Mouse (Mus musculus): ENCODE results near the gene Lctl.

Lctl gene

GRCm38 (mm10) chr9:64116876-64117275 is at the start of gene Lctl:
Gene Lctl, plus strand, starts transcription at chr9:64117147.
- CTCF ChIA-PET = no interaction called here

- CTCF ChIA-PET = interaction anchor here (0.6 kb wide), 1 partner anchor 155 kb away, joined by 3 read pairs; no protein-coding TSS in a partner anchor
These were observed 49.2 kb upstream of the Lctl start for GRCm38 (mm10) chr9:64067787-64068186.

GRCm38 (mm10) chr9:64068571-64068970 is 48.4 kb upstream of the Lctl start:
- CTCF ChIA-PET = interaction anchor here (0.5 kb wide), 1 partner anchor 622 kb away, joined by 3 read pairs; no protein-coding TSS in a partner anchor

GRCm38 (mm10) chr9:64069131-64069530 is 47.8 kb upstream of the Lctl start:
- CTCF ChIA-PET = interaction anchor here (0.5 kb wide), 2 partner anchors 623 to 842 kb away, joined by 3 to 8 read pairs; no protein-coding TSS in a partner anchor

GRCm38 (mm10) chr9:64070674-64071073 is 46.3 kb upstream of the Lctl start:
- CTCF ChIA-PET = interaction anchor here (0.7 kb wide), 2 partner anchors 47 to 451 kb away, joined by 9 read pairs; no protein-coding TSS in a partner anchor

GRCm38 (mm10) chr9:64074831-64075230 is 42.1 kb upstream of the Lctl start:
- CTCF ChIA-PET = no interaction called here

- CTCF ChIA-PET = no interaction called here
These were observed 40.5 kb upstream of the Lctl start for GRCm38 (mm10) chr9:64076412-64076811.

- CTCF ChIA-PET = no interaction called here
These were observed 38.6 kb upstream of the Lctl start for GRCm38 (mm10) chr9:64078386-64078792.

GRCm38 (mm10) chr9:64079922-64080321 is 37.0 kb upstream of the Lctl start:
- CTCF ChIA-PET = no interaction called here

- CTCF ChIA-PET = interaction anchor here (0.6 kb wide), 1 partner anchor 197 kb away, joined by 4 read pairs; no protein-coding TSS in a partner anchor
These were observed 32.7 kb upstream of the Lctl start for GRCm38 (mm10) chr9:64084231-64084630.

GRCm38 (mm10) chr9:64084661-64085399 is 32.1 kb upstream of the Lctl start:
- CTCF ChIA-PET = no interaction called here

- CTCF ChIA-PET = interaction anchor here (0.6 kb wide), 1 partner anchor 157 kb away, joined by 4 read pairs; no protein-coding TSS in a partner anchor
These were observed 31.0 kb upstream of the Lctl start for GRCm38 (mm10) chr9:64085976-64086375.

GRCm38 (mm10) chr9:64086543-64086942 is 30.4 kb upstream of the Lctl start:
- CTCF ChIA-PET = interaction anchor here (0.6 kb wide), 1 partner anchor 158 kb away, joined by 4 read pairs; no protein-coding TSS in a partner anchor

- CTCF ChIA-PET = interaction anchor here (0.8 to 1.1 kb wide), 3 partner anchors 65 to 132 kb away, joined by 3 to 4 read pairs (median 3); no protein-coding TSS in a partner anchor
These were observed 29.3 kb upstream of the Lctl start for GRCm38 (mm10) chr9:64087461-64088235.

GRCm38 (mm10) chr9:64088346-64088745 is 28.6 kb upstream of the Lctl start:
- CTCF ChIA-PET = no interaction called here

- CTCF ChIA-PET = no interaction called here
These were observed 27.9 kb upstream of the Lctl start for GRCm38 (mm10) chr9:64089004-64089403.

GRCm38 (mm10) chr9:64094083-64094482 is 22.9 kb upstream of the Lctl start:
- CTCF ChIA-PET = no interaction called here

GRCm38 (mm10) chr9:64098282-64098681 is 18.7 kb upstream of the Lctl start:
- CTCF ChIA-PET = interaction anchor here (0.9 kb wide), 1 partner anchor 38 kb away, joined by 3 read pairs; no protein-coding TSS in a partner anchor

GRCm38 (mm10) chr9:64100442-64100841 is 16.5 kb upstream of the Lctl start:
- CTCF ChIA-PET = interaction anchor here (0.6 to 1.3 kb wide), 3 partner anchors 146 to 184 kb away, joined by 4 to 8 read pairs (median 4); no protein-coding TSS in a partner anchor

- CTCF ChIA-PET = no interaction called here
These were observed 11.6 kb upstream of the Lctl start for GRCm38 (mm10) chr9:64105301-64105700.

GRCm38 (mm10) chr9:64110502-64110901 is 6.4 kb upstream of the Lctl start:
- CTCF ChIA-PET = no interaction called here

GRCm38 (mm10) chr9:64114646-64115045 is 2.3 kb upstream of the Lctl start:
- CTCF ChIA-PET = interaction anchor here (0.7 kb wide), 1 partner anchor 13 kb away, joined by 4 read pairs; no protein-coding TSS in a partner anchor
